Mouse (Mus musculus) spleen, adult 2 months (tissue): Measurements from ENCODE around the gene 1700092M07Rik. TPM values are rescaled to one million over a fixed set of nuclear protein-coding genes. Genes with fewer than 3 reads are reported as not detected.

Source experiments
- DNase-seq, 2 experiments: peaks; one replicate each; pipeline versions ENCODE4 v3.0.0 to v3.0.0-alpha.2; 2012 to 2021; ENCODE audit warnings: low spot score in 2 of 2, low read depth in 1 of 2
- H3K27ac ChIP-seq: fragments of 200-500 bp; 2 replicates; pipeline ENCODE4 v1.5.1; 2012; ENCODE audit warnings: low read length, inconsistent platforms; ENCODE audit not compliant: insufficient read depth
- H3K27me3 ChIP-seq: fragments of 200-500 bp; 2 replicates; pipeline ENCODE4 v1.6.1; 2012; ENCODE audit warnings: mild to moderate bottlenecking, moderate library complexity, low read length, inconsistent platforms; ENCODE audit not compliant: control insufficient read depth, insufficient read depth
- H3K36me3 ChIP-seq: fragments of 200-500 bp; 2 replicates; pipeline ENCODE4 v1.6.1; 2012; ENCODE audit warnings: mild to moderate bottlenecking, low read length, inconsistent platforms; ENCODE audit not compliant: control insufficient read depth, insufficient read depth
- H3K4me1 ChIP-seq: fragments of 200-500 bp; 2 replicates; pipeline ENCODE4 v1.6.1; 2011; ENCODE audit warnings: inconsistent platforms; ENCODE audit not compliant: control insufficient read depth, insufficient read depth, insufficient read length
- H3K4me3 ChIP-seq: fragments of 200-500 bp; 2 replicates; pipeline ENCODE4 v1.5.1; 2011; ENCODE audit warnings: mild to moderate bottlenecking, inconsistent platforms; ENCODE audit not compliant: insufficient read depth, insufficient read length; ENCODE audit errors: extremely low read depth
- CTCF ChIP-seq: fragments of 200-500 bp; IDR thresholded peaks from 2 replicates; pipeline ENCODE4 v1.5.1; 2011; ENCODE audit warnings: mild to moderate bottlenecking, inconsistent platforms; ENCODE audit not compliant: insufficient read depth, insufficient read length, insufficient replicate concordance; ENCODE audit errors: extremely low read depth
- POLR2A ChIP-seq: fragments of 200-500 bp; IDR thresholded peaks from 2 replicates; pipeline ENCODE4 v1.6.1; 2011; ENCODE audit warnings: low read depth, low read length, inconsistent platforms
- WGBS: fragments of 180-500 bp; shearing (Covaris S2); methylation state at CpG from one replicate; pipeline ENCODE4 v1.1.7; 2018; 5-methylcytosine and 5-hydroxymethylcytosine counted together
- polyA plus RNA-seq: library from polyadenylated mRNA; depleted of rRNA; stranded (reverse); fragments of >200 nt; gene quantifications from 2 replicates; pipeline ENCODE4 v1.2.3, GENCODE M21; 2012

1700092M07Rik gene
- polyA plus RNA-seq, 1 experiment: not detected

DNA sequence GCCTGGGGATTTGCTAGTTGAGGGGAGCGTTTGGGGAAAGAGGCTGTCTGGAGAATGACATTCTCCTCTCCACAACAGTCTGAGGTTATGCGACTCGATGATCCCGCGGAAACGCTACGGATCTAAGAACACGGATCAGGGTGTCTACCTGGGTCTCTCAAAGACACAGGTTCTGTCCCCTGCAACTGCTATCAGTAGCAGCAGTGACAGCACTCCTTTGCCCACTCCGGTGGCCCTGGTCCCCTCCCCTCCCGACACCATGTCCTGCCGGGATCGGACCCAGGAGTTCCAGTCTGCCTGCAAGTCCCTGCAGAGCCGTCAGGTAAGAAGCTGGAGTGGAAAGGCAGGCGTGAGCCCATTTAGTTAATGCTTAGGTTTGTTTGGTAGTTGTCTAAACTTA is 1.7 kb downstream of the 1700092M07Rik start:
- no peak for TF ChIP-seq POLR2A
- no peak for TF ChIP-seq CTCF
- peaks cover 30% of the 10 kb centered on the region for H3K36me3 ChIP-seq
- H3K27ac ChIP-seq: peak overlapping the region; percentile 86
- peak overlapping the region; percentile 96 for H3K4me3 ChIP-seq
- WGBS: 5% methylated on average over 14 of the region's 14 CpGs
- no peaks in the 10 kb centered on the region for H3K27me3 ChIP-seq
- H3K4me1 ChIP-seq: peaks cover 4% of the 10 kb centered on the region; the same call in 1 of the 2 replicates
- DNase-seq: no peak

DNA sequence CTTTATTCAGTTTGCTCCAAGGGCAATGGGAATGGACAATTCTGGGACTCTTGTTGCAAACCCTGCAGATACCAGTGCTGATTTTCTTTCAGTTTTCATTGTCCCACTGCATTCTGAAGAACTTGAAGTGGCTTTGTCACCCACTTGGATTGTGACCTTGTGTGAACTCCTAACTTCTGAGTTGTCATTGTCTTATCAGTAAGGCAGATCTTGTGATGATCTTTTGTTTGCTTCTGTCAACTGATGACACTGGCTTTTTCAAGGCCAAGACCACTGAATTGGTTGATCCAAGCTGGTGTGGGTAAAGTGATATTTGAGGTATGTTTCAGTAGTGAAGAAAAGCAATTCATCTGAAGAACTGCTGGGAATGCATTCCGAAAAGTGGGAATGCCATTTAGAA is 4.9 kb downstream of the 1700092M07Rik start:
- no peak for TF ChIP-seq CTCF
- TF ChIP-seq POLR2A: no peak
- Histone ChIP-seq H3K27me3 (no peaks in the 10 kb centered on the region), H3K4me3 (no peak overlapping the region), H3K27ac (no peak overlapping the region), H3K4me1 (peaks cover 4% of the 10 kb centered on the region; the same call in 1 of the 2 replicates), H3K36me3 (peaks cover 40% of the 10 kb centered on the region)
- 93% methylated on average over 1 of the region's 1 CpGs for WGBS
- DNase-seq: no peak

DNA sequence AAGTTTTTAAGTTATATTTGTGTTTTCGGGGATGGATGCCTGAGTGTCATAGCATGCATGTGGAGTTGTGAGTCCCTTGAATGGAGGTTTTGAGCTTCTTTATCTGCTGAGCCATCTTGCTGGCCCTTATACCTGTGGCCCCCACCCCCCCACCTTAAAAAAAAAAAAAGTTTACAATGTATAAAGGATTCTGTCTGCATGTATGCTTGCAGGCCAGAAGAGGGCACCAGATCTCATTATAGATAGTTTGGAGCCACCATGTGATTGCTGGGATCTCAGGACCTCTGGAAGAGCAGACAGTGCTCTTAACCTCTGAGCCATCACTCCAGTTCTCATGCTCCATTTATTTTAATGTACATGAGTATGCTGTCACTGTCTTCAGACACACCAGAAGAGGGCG is 6.8 kb downstream of the 1700092M07Rik start:
- Histone ChIP-seq H3K27me3 (no peaks in the 10 kb centered on the region), H3K27ac (no peak overlapping the region), H3K4me3 (no peak overlapping the region), H3K4me1 (0 out of 2 replicates have a peak, but pooled peaks cover under 1% of the 10 kb centered on the region), H3K36me3 (peaks cover 47% of the 10 kb centered on the region)
- no peak for DNase-seq
- TF ChIP-seq POLR2A (no peak), CTCF (no peak)
- 84% methylated on average over 2 of the region's 2 CpGs for WGBS

DNA sequence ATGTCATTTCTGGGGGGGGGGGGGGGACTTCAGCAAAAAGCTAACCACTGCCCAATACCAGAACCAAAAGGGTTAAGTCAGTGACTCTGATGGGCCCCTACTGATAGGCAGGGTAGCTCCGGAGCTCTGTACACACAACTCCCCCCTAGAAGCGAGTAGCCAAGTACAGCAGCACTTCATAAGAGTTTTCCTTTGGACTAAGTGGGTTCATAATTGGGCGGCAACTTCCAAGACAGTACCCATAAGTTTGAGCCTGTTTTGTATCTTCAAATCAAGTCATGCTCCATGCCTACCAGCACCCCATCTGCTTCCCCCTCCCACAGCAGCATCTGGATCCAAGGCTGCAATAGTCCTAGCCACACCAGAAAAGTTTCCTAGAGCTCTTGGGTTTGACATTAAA is 15.1 kb downstream of the 1700092M07Rik start:
- TF ChIP-seq CTCF: no peak
- no peak for TF ChIP-seq POLR2A
- WGBS: 75% methylated on average over 3 of the region's 3 CpGs
- no peak overlapping the region for H3K27ac ChIP-seq
- DNase-seq: no peak
- H3K27me3 ChIP-seq: no peaks in the 10 kb centered on the region
- H3K4me1 ChIP-seq: peaks cover 12% of the 10 kb centered on the region; the same call in 1 of the 2 replicates
- no peak overlapping the region for H3K4me3 ChIP-seq
- H3K36me3 ChIP-seq: peaks cover 10% of the 10 kb centered on the region

DNA sequence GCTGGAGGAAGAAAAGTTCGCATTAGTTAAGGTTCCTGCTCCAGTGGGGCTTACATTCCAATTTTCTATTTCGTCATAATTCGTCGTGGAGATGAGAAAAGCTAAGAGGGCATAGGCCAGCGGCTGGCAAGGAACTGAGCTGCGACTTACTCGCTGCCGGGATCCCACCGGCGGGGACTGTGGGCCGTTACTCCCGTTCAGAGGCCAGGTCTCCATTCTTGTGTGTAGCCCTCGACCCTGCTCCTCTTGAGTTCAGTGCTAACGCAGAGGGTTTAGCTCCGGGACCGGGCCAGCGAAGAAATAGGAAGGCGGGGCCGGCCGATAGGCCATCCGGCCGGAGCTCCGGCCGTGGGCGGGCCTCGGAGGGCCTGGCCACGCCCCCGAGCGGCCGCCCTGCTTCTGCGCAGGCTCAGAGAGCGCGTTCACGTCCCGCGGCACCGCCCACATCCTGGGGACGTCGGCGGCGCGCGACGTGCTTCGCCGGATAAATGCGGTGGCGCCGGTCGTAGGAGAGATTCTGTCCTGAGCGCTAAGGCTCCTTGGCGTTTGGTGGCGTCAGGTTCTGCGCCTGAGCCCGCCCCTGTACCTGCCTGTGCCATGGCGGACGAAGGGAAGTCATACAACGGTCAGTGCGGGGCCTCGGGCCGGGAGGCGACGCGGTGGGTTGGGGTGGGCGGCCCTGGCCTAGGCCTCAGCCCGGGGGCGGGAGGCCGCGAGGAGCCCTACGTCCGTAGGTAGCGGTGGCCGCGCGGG is 16.3 kb downstream of the 1700092M07Rik start, which contains the start of gene Nxf1:
Nxf1 (plus strand) TSS at position 439 of the 753 bp plus-strand sequence.
- Histone ChIP-seq H3K4me3 (peak within 1 kb of the TSS; percentile 91), H3K27me3 (no peaks in the 10 kb centered on the region), H3K36me3 (peaks cover 4% of the 10 kb centered on the region), H3K27ac (peak within 1 kb of the TSS; percentile 92), H3K4me1 (peaks cover 12% of the 10 kb centered on the region; the same call in 1 of the 2 replicates)
- peak; percentile 95 for TF ChIP-seq POLR2A
- no peak for TF ChIP-seq CTCF
- peak; percentile 83 to 91 for DNase-seq
- under 1% methylated on average over 75 of the region's 75 CpGs for WGBS

DNA sequence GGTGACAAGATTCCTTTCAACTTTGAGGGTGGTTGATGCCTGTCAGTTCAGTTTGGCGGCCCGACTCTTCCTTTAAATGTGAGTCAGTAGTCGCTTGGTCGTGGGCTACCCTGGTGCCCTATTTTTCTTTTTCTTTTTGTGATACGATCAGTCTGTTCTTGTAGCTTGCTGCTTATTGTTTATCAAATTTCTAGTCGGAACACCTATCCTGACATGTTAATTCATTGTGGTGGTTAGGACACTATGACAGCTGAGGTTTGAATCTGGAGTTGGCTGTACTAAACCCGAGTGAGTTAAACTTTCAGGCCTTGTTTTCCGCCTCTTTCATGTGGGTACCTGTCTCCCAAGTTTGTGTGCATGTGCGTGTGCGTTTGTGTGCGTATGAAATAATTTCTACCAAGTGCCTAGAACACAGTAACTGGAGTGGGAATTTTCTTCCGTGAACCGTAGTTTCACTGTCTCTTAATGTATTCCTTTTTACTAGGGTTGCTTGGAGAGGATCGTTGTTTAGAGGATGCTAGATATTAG is 17.0 kb downstream of the 1700092M07Rik start:
- Histone ChIP-seq H3K4me3 (peak overlapping the region; percentile 91), H3K4me1 (peaks cover 12% of the 10 kb centered on the region; the same call in 1 of the 2 replicates), H3K36me3 (peaks cover 9% of the 10 kb centered on the region), H3K27ac (peak overlapping the region; percentile 92), H3K27me3 (no peaks in the 10 kb centered on the region)
- WGBS: 2% methylated on average over 14 of the region's 14 CpGs
- DNase-seq: no peak
- TF ChIP-seq CTCF: no peak
- TF ChIP-seq POLR2A: no peak
